Mouse (Mus musculus): ENCODE data around the gene Emid1. TPM values are rescaled to one million over a fixed set of nuclear protein-coding genes. Genes with fewer than 3 reads are reported as not detected.
A peak's percentile ranks its signal among the peaks of the same experiment; 100 is the strongest.

Gene Emid1
- total and polyA plus RNA-seq, 2 experiments from 2014 or later, result 4.8 to 14.5 TPM

- H3K27ac ChIP-seq (ENCODE audit: low read depth, low read length), result peak overlapping the region; percentile 97
- peaks cover 13% of the 10 kb centered on the region; the same call in 1 of the 2 replicates for H3K4me1 ChIP-seq (ENCODE audit: insufficient read depth, low read length)
- ATAC-seq (ENCODE audit: low FRiP score), result no peak
- H3K36me3 ChIP-seq (ENCODE audit: insufficient read depth, low read length), result peaks cover 24% of the 10 kb centered on the region
- TF ChIP-seq CTCF (IDR thresholded peaks at IDR 0.05), result no peak
- H3K9ac ChIP-seq (replicated peaks; ENCODE audit: low read length, poor library complexity, severe bottlenecking), result peak overlapping the region; percentile 98; the same call in 1 of the 2 replicates
- WGBS, result 31% methylated on average over 5 of the region's 5 CpGs
- DNase-seq (ENCODE audit: low spot score), result no peak
- no peaks in the 10 kb centered on the region for H3K27me3 ChIP-seq (ENCODE audit: insufficient read depth, low read length)
- H3K9me3 ChIP-seq (ENCODE audit: low read length), result no peaks in the 10 kb centered on the region
- H3K4me3 ChIP-seq (ENCODE audit: low read depth, low read length), result peak overlapping the region; percentile 99; the same call in 1 of the 2 replicates
- peak overlapping the region; percentile 67 for H3K4me2 ChIP-seq (ENCODE audit: low read depth, low read length, poor library complexity, severe bottlenecking)
Observed at GRCm38 (mm10) chr11:5100801-5101200, 51.3 kb downstream of the Emid1 start.

- Histone ChIP-seq H3K4me2 (ENCODE audit: low read depth, low read length, poor library complexity, severe bottlenecking) (peak overlapping the region; percentile 67), H3K27ac (ENCODE audit: low read depth, low read length) (peak overlapping the region; percentile 97), H3K4me3 (ENCODE audit: low read depth, low read length) (peak overlapping the region; percentile 99), H3K36me3 (ENCODE audit: insufficient read depth, low read length) (peaks cover 18% of the 10 kb centered on the region), H3K9ac (replicated peaks; ENCODE audit: low read length, poor library complexity, severe bottlenecking) (peak overlapping the region; percentile 98), H3K27me3 (ENCODE audit: insufficient read depth, low read length) (no peaks in the 10 kb centered on the region), H3K4me1 (ENCODE audit: insufficient read depth, low read length) (peaks cover 13% of the 10 kb centered on the region; the same call in 1 of the 2 replicates), H3K9me3 (ENCODE audit: low read length) (no peaks in the 10 kb centered on the region)
- under 1% methylated on average over 7 of the region's 7 CpGs for WGBS
- TF ChIP-seq CTCF (IDR thresholded peaks at IDR 0.05), result peak; percentile 39
- DNase-seq (ENCODE audit: low spot score), result peak; percentile 32
- no peak for ATAC-seq (ENCODE audit: low FRiP score)
Observed at GRCm38 (mm10) chr11:5100283-5100682, 51.8 kb downstream of the Emid1 start.

- TF ChIP-seq CTCF (IDR thresholded peaks at IDR 0.05), result no peak
- ATAC-seq (ENCODE audit: low FRiP score) (peak; percentile 60), DNase-seq (ENCODE audit: low spot score) (peak; percentile 84)
- peaks cover 13% of the 10 kb centered on the region; the same call in 1 of the 2 replicates for H3K4me1 ChIP-seq (ENCODE audit: insufficient read depth, low read length)
- peak overlapping the region; percentile 67 for H3K4me2 ChIP-seq (ENCODE audit: low read depth, low read length, poor library complexity, severe bottlenecking)
- H3K27me3 ChIP-seq (ENCODE audit: insufficient read depth, low read length), result no peaks in the 10 kb centered on the region
- peak overlapping the region; percentile 97 for H3K27ac ChIP-seq (ENCODE audit: low read depth, low read length)
- H3K36me3 ChIP-seq (ENCODE audit: insufficient read depth, low read length), result peaks cover 13% of the 10 kb centered on the region
- H3K9ac ChIP-seq (replicated peaks; ENCODE audit: low read length, poor library complexity, severe bottlenecking), result peak overlapping the region; percentile 98
- under 1% methylated on average over 23 of the region's 31 CpGs for WGBS
- no peaks in the 10 kb centered on the region for H3K9me3 ChIP-seq (ENCODE audit: low read length)
- H3K4me3 ChIP-seq (ENCODE audit: low read depth, low read length), result peak overlapping the region; percentile 99
Observed at GRCm38 (mm10) chr11:5099576-5100183, 52.4 kb downstream of the Emid1 start.

- ATAC-seq (ENCODE audit: low FRiP score) (peak; percentile 91), DNase-seq (ENCODE audit: low spot score) (peak; percentile 97)
- H3K4me1 ChIP-seq (ENCODE audit: insufficient read depth, low read length), result peaks cover 13% of the 10 kb centered on the region; the same call in 1 of the 2 replicates
- no peaks in the 10 kb centered on the region for H3K27me3 ChIP-seq (ENCODE audit: insufficient read depth, low read length)
- peak within 1 kb of the TSS; percentile 97 for H3K27ac ChIP-seq (ENCODE audit: low read depth, low read length)
- peak within 1 kb of the TSS; percentile 99 for H3K4me3 ChIP-seq (ENCODE audit: low read depth, low read length)
- H3K36me3 ChIP-seq (ENCODE audit: insufficient read depth, low read length), result peaks cover 6% of the 10 kb centered on the region; the same call in 1 of the 2 replicates
- peak within 1 kb of the TSS; percentile 98 for H3K9ac ChIP-seq (replicated peaks; ENCODE audit: low read length, poor library complexity, severe bottlenecking)
- H3K9me3 ChIP-seq (ENCODE audit: low read length), result no peaks in the 10 kb centered on the region
- peak within 1 kb of the TSS; percentile 86 for H3K4me2 ChIP-seq (ENCODE audit: low read depth, low read length, poor library complexity, severe bottlenecking)
- TF ChIP-seq CTCF (IDR thresholded peaks at IDR 0.05), result no peak
- WGBS, result under 1% methylated on average over 89 of the region's 92 CpGs
Observed at GRCm38 (mm10) chr11:5098736-5099542, 53.1 kb downstream of the Emid1 start, which contains the start of the genes Rhbdd3 and Ewsr1. Gene Rhbdd3 (plus strand): TSS chr11:5098926. Gene Ewsr1 (minus strand): TSS chr11:5099266.

- Histone ChIP-seq H3K4me1 (ENCODE audit: insufficient read depth, low read length) (peaks cover 13% of the 10 kb centered on the region; the same call in 1 of the 2 replicates), H3K36me3 (ENCODE audit: insufficient read depth, low read length) (no peaks in the 10 kb centered on the region), H3K4me3 (ENCODE audit: low read depth, low read length) (peak overlapping the region; percentile 99), H3K9me3 (ENCODE audit: low read length) (no peaks in the 10 kb centered on the region), H3K9ac (replicated peaks; ENCODE audit: low read length, poor library complexity, severe bottlenecking) (peak overlapping the region; percentile 98), H3K27ac (ENCODE audit: low read depth, low read length) (peak overlapping the region; percentile 97), H3K4me2 (ENCODE audit: low read depth, low read length, poor library complexity, severe bottlenecking) (peak overlapping the region; percentile 86), H3K27me3 (ENCODE audit: insufficient read depth, low read length) (no peaks in the 10 kb centered on the region)
- DNase-seq (ENCODE audit: low spot score), result peak; percentile 25
- under 1% methylated on average over 44 of the region's 44 CpGs for WGBS
- TF ChIP-seq CTCF (IDR thresholded peaks at IDR 0.05), result no peak
- no peak for ATAC-seq (ENCODE audit: low FRiP score)
Observed at GRCm38 (mm10) chr11:5098035-5098735, 53.9 kb downstream of the Emid1 start.

All from midbrain, postnatal 0 days (tissue).